Mouse (Mus musculus) cerebellum, adult 2 months (tissue): ENCODE results near the gene Mthfd1. TPM values are rescaled to one million over a fixed set of nuclear protein-coding genes. Genes with fewer than 3 reads are reported as not detected.

Experiments used
- DNase-seq, 2 experiments: peaks; one replicate each; pipeline ENCODE4 v3.0.0; 2021
- H3K27ac ChIP-seq: fragments of 200-500 bp; 2 replicates; pipeline ENCODE4 v1.5.1; 2012; ENCODE audit warnings: low read length, control low read depth, inconsistent platforms; ENCODE audit not compliant: insufficient read depth
- H3K27me3 ChIP-seq: fragments of 200-500 bp; 2 replicates; pipeline ENCODE4 v1.6.1; 2012; ENCODE audit warnings: inconsistent platforms, mild to moderate bottlenecking, low read length, moderate library complexity; ENCODE audit not compliant: control insufficient read depth, insufficient read depth
- H3K4me1 ChIP-seq: fragments of 200-500 bp; 2 replicates; pipeline ENCODE4 v1.6.1; 2011; ENCODE audit warnings: low read length; ENCODE audit not compliant: control insufficient read depth, insufficient read depth
- H3K4me3 ChIP-seq: fragments of 200-500 bp; replicated peaks from 2 replicates; pipeline ENCODE3; 2011; ENCODE audit warnings: mild to moderate bottlenecking, low read depth, low read length, control low read depth; ENCODE audit not compliant: insufficient read depth
- CTCF ChIP-seq: fragments of 200-500 bp; IDR thresholded peaks from 2 replicates; pipeline ENCODE4 v1.5.1; 2011; ENCODE audit warnings: low read depth, mild to moderate bottlenecking, control low read depth, low read length, moderate library complexity, borderline replicate concordance; ENCODE audit not compliant: insufficient read depth
- POLR2A ChIP-seq: fragments of 200-500 bp; IDR thresholded peaks from 2 replicates; pipeline ENCODE4 v1.6.1; 2011; ENCODE audit warnings: low read length, control low read depth, borderline replicate concordance; ENCODE audit not compliant: insufficient read depth
- WGBS: fragments of 180-500 bp; shearing (Covaris S2); methylation state at CpG from one replicate; pipeline ENCODE4 v1.1.7; 2018; 5-methylcytosine and 5-hydroxymethylcytosine counted together
- polyA plus RNA-seq: library from polyadenylated mRNA; depleted of rRNA; stranded (reverse); fragments of >200 nt; gene quantifications from 2 replicates; pipeline ENCODE4 v1.2.3, GENCODE M21; 2012

The Mthfd1 gene
- polyA plus RNA-seq, 1 experiment = 44.4 TPM

DNA sequence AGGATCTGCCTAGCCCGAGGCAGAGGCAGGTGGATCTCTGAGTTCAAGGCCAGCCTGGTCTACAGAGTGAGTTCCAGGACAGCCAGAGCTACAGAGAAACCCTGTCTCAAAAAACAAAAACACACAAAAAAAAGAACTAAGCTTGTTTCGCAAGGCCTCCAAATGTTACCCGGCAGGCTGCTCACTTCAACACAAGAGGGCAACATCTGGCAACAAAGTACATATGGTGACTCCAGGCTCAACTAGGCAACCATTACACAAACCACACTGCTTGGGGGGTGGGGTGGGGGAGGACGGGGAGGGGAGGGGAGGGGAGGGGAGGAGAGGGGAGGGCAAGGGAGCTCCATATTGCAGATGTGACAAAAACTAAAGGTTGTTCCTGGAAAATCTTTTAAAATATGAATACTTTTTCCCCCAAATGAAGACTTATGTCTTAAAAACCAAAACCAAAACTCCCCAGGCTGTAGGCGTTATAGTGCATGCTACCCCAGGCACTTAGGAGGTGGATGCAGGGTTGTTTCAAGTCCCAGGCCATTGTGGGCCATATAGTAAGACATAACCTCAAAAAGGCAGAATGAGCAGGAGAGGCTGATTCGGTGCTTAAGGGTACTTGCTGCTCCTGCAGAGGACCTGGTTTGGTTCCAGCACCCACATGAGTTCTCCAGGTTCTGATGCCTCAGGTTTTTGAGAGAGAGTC lies 90.8 kb downstream of the Mthfd1 start:
- Histone ChIP-seq H3K27ac (no peak overlapping the region), H3K27me3 (no peaks in the 10 kb centered on the region), H3K4me1 (no peaks in the 10 kb centered on the region), H3K4me3 (no peak overlapping the region)
- WGBS = 70% methylated on average over 6 of the region's 6 CpGs
- TF ChIP-seq CTCF = no peak
- no peak for TF ChIP-seq POLR2A
- DNase-seq = no peak

- TF ChIP-seq CTCF (no peak), POLR2A (no peak)
- DNase-seq = no peak
- no peak overlapping the region for H3K27ac ChIP-seq
- 74% methylated on average over 8 of the region's 8 CpGs for WGBS
- no peaks in the 10 kb centered on the region for H3K27me3 ChIP-seq
- H3K4me1 ChIP-seq = no peaks in the 10 kb centered on the region
- H3K4me3 ChIP-seq = no peak overlapping the region
Measured at GRCm38 (mm10) chr12:76349680-76350220, 94.7 kb downstream of the Mthfd1 start.

DNA sequence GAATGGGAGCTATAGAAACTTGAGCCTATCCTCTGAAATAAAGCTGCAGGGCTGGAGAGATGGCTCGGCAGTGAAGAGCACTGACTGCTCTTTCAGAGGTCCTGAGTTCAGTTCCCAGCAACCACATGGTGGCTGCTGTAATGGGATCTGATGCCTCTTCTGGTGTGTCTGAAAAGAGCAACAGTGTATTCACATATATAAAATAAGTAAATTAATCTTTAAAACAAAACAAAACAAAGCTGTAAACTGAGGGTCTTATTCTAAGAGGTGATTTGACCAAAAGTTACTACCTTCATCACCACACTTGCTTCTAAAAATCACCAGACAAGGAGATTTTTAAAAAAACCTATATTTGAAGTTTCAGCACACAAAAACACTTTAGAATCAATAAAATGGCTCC lies 105.8 kb downstream of the Mthfd1 start:
- WGBS = 73% methylated on average over 1 of the region's 1 CpGs
- Histone ChIP-seq H3K4me3 (no peak overlapping the region), H3K4me1 (peaks cover 4% of the 10 kb centered on the region; the same call in 1 of the 2 replicates), H3K27me3 (no peaks in the 10 kb centered on the region), H3K27ac (no peak overlapping the region)
- no peak for DNase-seq
- TF ChIP-seq POLR2A = no peak
- TF ChIP-seq CTCF = no peak

DNA sequence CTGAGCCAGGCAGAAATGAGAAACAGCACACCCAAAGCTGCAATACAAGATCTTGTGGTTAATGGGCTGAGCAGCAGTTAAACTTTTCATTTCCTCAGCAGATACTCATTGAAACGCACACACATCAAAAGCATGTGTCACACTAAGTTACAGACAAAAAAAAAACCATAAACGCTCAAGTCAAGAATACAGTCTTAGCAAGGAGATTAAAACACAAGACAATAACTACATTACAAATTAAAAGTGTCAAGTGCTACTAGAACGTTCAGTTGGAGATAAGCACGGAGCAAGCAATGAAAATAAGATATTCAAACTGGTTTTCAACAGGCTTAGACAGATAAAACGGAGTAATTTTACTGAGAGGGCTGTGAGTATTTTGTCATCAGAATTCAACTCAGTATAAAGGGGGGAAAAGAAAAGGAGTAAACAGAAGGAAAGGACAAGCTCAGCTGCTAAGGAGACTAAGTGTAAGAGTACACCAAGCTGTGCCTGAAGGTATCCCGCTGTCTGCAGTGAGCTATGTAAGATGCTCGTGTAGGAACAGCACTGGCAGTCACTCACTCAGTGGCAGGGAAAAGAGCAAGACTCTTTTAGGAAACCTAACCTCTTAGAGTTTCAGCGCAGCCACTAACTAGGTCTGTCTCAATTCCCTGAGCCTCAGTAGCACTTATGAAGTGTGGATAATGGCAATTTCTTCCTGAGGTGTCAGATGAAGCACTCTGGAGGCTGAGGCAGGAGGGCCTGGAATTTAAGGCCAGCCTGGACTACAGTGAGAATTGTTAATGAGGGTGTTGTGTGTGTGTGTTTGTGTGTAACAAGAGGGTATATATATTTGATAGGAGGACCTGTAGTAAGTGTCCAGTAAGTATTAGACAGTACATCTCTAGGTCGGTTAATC lies 106.6 kb downstream of the Mthfd1 start:
- TF ChIP-seq POLR2A (no peak), CTCF (no peak)
- Histone ChIP-seq H3K4me3 (no peak overlapping the region), H3K27ac (no peak overlapping the region), H3K4me1 (peaks cover 4% of the 10 kb centered on the region; the same call in 1 of the 2 replicates), H3K27me3 (no peaks in the 10 kb centered on the region)
- 73% methylated on average over 9 of the region's 9 CpGs for WGBS
- DNase-seq = no peak

- Histone ChIP-seq H3K4me3 (no peak overlapping the region), H3K27ac (no peak overlapping the region), H3K27me3 (no peaks in the 10 kb centered on the region), H3K4me1 (peaks cover 2% of the 10 kb centered on the region; the same call in 1 of the 2 replicates)
- DNase-seq = no peak
- 88% methylated on average over 9 of the region's 9 CpGs for WGBS
- TF ChIP-seq CTCF = no peak
- no peak for TF ChIP-seq POLR2A
Measured at GRCm38 (mm10) chr12:76362303-76362676, 107.2 kb downstream of the Mthfd1 start.

- Histone ChIP-seq H3K27ac (no peak overlapping the region), H3K27me3 (no peaks in the 10 kb centered on the region), H3K4me3 (no peak overlapping the region), H3K4me1 (no peaks in the 10 kb centered on the region; the same call in 1 of the 2 replicates)
- WGBS = 80% methylated on average over 3 of the region's 3 CpGs
- no peak for DNase-seq
- no peak for TF ChIP-seq CTCF
- no peak for TF ChIP-seq POLR2A
Measured at GRCm38 (mm10) chr12:76366276-76366675, 111.2 kb downstream of the Mthfd1 start.

DNA sequence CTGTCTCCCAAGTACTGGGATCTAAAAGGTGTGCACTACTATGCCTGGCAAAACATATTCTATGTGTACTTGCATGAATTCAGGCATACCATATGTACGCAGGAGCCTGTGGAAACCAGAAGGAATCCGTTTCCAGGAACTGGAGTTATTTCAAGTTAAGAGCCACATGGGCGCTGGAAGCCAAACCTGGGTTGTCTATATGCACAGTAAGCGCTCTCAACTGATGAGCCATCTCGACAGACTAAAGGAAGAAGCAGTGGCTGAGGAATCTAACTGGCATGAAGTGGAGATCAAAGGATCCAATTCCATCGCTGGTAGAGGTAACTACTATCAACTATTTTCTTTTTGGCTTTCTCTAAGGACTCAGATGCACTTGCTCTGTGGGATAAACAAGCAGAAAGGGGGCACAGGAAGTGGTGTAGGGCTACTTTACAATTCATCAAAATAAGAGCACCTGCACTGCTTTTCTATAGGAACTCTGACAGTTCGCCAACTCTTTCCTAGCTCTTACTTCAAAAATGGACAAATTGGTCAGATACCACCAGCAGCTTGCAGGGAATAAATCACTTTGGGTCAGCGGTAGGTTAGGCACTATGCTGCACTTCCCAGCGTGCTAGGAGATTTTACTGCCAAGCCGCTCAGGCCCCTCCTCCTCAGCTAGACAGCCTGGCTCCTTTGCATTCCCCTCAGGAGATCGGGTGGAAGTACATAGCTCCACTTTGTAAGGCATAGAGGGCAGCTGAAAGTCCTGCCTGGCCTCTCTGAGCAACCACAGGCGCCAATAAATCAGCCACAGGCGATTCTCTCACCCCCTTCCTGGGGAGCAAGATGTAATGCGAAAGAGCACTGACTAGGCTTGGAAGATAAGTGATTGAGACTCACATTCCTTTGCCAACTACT lies 112.2 kb downstream of the Mthfd1 start:
- H3K4me3 ChIP-seq = peak overlapping the region; percentile 18
- H3K27me3 ChIP-seq = no peaks in the 10 kb centered on the region
- no peaks in the 10 kb centered on the region; the same call in 1 of the 2 replicates for H3K4me1 ChIP-seq
- DNase-seq = peak; percentile 52 to 53
- WGBS = 5% methylated on average over 14 of the region's 14 CpGs
- 0 out of 2 replicates have a peak overlapping the region, but pooled peaks have one; percentile 1 for H3K27ac ChIP-seq
- TF ChIP-seq POLR2A = no peak
- no peak for TF ChIP-seq CTCF
